Mouse (Mus musculus) large intestine, adult 2 months (tissue): Measurements from ENCODE around the gene Trpm5. TPM values are rescaled to one million over a fixed set of nuclear protein-coding genes. Genes with fewer than 3 reads are reported as not detected.

Experiments
- DNase-seq: peaks from one replicate; pipeline ENCODE4 v3.0.0-alpha.2; 2012; ENCODE audit warnings: low read depth, low spot score
- WGBS: fragments of 180-500 bp; shearing (Covaris S2); methylation state at CpG from one replicate; pipeline ENCODE4 v1.1.7; 2018; 5-methylcytosine and 5-hydroxymethylcytosine counted together
- polyA plus RNA-seq: library from polyadenylated mRNA; depleted of rRNA; stranded (reverse); fragments of >200 nt; gene quantifications from 2 replicates; pipeline ENCODE4 v1.2.3, GENCODE M21; 2012

The Trpm5 gene
- polyA plus RNA-seq, 1 experiment, result 6.5 TPM

DNA sequence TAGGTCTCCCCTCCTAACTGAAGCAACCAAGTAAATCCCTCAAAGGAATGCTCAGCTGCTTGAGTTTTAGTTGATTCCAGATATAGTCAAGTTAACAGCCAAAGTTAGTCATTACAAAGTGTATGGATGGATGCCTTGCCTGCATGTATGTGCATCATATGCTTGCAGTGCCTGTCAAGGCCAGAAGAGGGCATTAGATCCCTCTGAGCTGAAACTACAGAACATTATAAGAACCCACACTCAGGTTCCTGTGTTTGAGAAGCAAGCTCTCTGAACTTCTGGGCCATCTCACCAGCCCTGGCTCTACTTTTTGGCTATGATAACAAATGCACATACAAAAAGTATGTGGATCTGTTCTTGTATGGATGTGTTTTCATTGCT, 49.6 kb downstream of the Trpm5 start:
- no peak for DNase-seq

DNA sequence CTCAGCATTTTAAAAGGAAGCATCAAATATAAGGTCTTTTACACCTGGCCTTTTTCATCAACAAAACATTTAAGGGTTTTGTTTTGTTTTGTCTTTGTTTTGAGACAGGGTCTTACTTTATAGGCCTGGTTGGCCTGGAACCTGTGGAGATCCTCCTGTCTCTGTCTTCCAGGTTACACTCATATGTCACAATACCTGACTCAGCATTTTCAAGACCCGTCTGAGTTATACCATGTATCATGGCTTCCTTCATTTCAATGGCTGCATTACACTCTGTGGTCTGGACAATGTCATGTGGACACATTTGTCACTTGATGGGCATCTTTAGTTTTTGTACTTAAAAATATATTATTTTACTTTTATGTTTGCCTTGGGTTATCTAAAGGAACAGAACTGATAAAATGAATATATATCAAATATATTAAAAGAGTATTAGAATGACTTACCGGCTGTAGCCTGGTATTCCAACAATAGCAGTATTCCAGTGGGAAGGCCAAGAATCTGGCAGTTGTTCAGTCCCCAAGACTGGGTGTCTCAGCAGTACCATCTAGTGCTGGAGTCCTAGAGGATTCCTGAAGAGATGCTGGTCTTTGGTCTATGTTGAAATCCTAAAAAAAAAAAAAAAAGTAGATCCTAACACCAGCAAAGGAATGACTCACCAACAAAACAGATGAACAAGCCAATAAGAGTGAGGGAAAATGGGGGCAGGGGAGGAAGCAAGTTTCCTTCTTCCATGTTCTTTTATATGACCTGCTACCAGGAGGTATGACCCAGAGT, 50.2 kb downstream of the Trpm5 start:
- DNase-seq, result no peak
- 95% methylated on average over 2 of the region's 2 CpGs for WGBS

GRCm38 (mm10) chr7:143042897-143043300, 51.5 kb downstream of the Trpm5 start:
- 88% methylated on average over 3 of the region's 3 CpGs for WGBS
- no peak for DNase-seq

GRCm38 (mm10) chr7:143042089-143042488, 52.4 kb downstream of the Trpm5 start:
- no peak for DNase-seq

DNA sequence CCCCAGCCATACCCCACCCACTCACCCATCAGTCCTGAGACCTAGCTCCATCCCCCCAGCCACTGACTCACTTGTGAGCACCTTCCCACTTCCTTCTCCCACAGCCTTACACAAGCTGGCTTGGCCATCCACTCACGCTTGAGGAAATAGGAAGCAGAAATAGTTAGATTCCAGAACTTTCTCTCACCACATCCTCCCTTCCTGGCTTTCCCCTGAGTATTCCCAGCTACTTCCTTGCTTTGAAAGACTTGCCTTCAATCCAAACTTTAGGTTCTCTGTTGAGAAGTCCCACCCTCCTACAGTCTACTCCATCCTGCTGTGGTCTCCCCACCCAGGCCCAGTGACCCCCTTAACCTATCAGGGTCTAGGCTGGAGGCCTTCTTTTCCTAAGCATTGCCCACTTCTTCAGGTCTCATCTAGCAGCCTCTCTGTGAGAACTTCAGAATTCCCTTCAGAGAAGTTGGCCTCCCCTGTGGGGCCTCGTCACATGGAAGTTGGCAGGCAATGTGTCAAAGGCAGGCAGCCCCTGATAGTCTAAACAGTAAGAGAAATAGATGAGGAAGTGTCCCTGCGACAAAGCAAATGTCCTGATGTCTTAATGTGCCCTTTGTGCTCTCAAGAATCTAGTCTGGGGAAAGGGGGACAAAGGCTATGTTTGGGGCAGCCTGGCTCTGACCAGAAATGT, 53.2 kb downstream of the Trpm5 start:
- DNase-seq, result no peak
- WGBS, result 64% methylated on average over 3 of the region's 3 CpGs

More at GRCm38 (mm10) chr7:143042089-143042488, 52.4 kb downstream of the Trpm5 start:
- WGBS, result 73% methylated on average over 3 of the region's 3 CpGs

DNA sequence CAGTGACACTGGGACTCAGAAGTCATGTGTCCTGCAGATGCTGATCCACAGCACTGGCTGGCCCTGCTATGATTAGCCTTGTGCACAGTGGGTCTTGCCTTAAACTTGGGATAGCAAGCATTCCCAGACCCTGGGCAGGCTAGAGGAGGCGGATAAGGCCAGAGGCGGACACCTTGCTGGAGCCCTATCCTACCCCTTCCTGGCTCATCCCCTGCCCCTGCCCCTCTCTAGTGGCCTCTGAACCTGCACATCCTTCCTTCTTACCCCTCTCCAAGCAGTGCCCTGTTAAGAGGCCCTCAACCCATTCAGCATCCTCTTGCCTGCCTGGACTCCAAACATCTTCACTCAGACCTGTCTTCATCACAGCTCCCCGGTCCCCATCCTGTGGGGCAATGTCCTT, 53.9 kb downstream of the Trpm5 start:
- no peak for DNase-seq
- WGBS, result 92% methylated on average over 3 of the region's 3 CpGs

GRCm38 (mm10) chr7:143038174-143038931, 56.1 kb downstream of the Trpm5 start:
- WGBS, result 95% methylated on average over 3 of the region's 3 CpGs
- DNase-seq, result no peak

GRCm38 (mm10) chr7:143037306-143037705, 57.1 kb downstream of the Trpm5 start:
- no peak for DNase-seq
- 94% methylated on average over 4 of the region's 4 CpGs for WGBS

GRCm38 (mm10) chr7:143036787-143037186, 57.7 kb downstream of the Trpm5 start:
- no peak for DNase-seq
- WGBS, result 80% methylated on average over 3 of the region's 3 CpGs

- 77% methylated on average over 8 of the region's 8 CpGs for WGBS
- no peak for DNase-seq
Observed at GRCm38 (mm10) chr7:143034519-143035450, 59.7 kb downstream of the Trpm5 start.

- WGBS, result 93% methylated on average over 2 of the region's 2 CpGs
- DNase-seq, result no peak
Observed at GRCm38 (mm10) chr7:143034112-143034511, 60.3 kb downstream of the Trpm5 start.

GRCm38 (mm10) chr7:143033581-143033980, 60.9 kb downstream of the Trpm5 start:
- DNase-seq, result no peak

DNA sequence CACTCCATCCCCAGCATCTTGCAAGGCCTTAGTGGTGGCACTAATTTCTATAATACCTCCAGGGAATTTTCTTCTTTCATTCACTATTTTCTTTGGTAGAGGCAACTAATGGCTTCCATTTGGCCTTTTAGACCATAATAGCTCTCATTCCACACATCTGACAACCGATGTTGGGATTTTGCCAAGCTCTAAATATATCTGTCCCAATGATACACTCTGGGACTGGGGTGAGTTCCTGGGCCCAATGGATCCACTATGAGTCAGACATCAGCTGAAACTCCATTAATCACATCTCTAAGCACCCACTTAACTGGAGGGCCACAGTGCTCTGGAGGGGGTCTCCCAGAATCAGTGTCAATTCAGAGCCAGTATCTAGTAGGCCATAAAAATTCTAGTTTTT, 62.6 kb downstream of the Trpm5 start:
- WGBS, result 67% methylated on average over 1 of the region's 1 CpGs
- DNase-seq, result no peak

More at GRCm38 (mm10) chr7:143033581-143033980, 60.9 kb downstream of the Trpm5 start:
- 87% methylated on average over 4 of the region's 4 CpGs for whole genome bisulfite sequencing

DNA sequence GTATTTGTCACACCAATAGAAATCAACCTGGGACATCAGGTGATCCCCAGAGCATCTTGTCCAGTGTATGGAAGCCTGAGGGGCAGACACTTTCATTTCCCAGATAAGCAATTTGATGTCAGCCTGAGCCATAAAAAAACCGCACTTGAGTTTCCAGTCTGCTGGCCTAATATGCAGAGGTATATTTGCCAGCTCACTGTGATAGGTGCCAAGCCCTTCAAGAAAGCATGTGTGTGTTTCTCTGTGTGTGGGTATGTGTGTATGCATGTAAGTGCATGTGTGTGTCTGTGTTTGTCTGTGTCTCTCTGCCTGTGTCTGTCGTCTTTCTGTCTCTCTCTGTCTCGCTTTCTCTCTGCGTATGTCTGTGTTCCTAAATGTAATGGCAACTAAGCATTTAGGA, 67.2 kb downstream of the Trpm5 start:
- DNase-seq, result no peak
- 78% methylated on average over 4 of the region's 4 CpGs for WGBS

- DNase-seq, result no peak
- WGBS, result 75% methylated on average over 3 of the region's 3 CpGs
Observed at GRCm38 (mm10) chr7:143025496-143025895, 68.9 kb downstream of the Trpm5 start.

DNA sequence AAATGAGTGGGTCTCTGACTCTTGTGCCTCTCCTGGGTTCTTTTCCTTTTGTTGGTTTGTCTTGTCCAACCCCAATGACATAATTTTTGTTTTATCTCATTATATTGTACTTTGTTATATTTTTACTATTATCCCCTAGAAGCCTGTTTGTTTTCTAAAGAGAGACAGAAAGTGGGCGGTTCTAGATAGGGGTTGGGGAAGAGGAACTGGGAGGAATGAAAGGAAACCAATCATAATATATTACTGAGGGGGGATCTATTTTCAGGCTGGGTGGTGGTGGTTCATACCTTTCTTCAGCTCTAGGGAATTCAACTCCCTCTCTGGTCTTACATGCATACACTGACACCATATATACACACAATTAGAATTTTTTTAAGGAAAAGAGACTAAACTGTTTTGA, 70.1 kb downstream of the Trpm5 start:
- WGBS, result 76% methylated on average over 1 of the region's 1 CpGs
- DNase-seq, result no peak

DNA sequence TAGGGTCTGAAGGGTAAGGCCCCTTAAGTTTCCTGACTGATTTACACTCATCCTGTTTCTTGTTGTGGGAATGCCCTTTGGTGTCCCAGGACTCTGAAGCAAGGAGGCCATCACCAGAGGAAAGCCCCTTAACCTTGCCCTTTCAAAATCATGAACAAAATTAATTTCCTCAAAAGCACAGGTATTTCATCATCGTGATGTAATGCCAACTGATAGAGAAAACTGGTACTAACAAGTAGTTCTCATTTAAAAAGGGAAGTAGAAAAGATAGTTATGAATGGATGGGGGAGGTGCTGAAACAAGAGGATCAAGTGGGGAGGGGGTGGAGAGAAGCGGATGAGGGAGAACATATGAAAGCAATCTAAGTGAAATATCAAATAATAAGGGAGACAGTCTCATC, 70.9 kb downstream of the Trpm5 start:
- 84% methylated on average over 2 of the region's 2 CpGs for WGBS
- no peak for DNase-seq

GRCm38 (mm10) chr7:143021356-143022164, 72.9 kb downstream of the Trpm5 start:
- 53% methylated on average over 5 of the region's 5 CpGs for WGBS
- DNase-seq, result no peak

DNA sequence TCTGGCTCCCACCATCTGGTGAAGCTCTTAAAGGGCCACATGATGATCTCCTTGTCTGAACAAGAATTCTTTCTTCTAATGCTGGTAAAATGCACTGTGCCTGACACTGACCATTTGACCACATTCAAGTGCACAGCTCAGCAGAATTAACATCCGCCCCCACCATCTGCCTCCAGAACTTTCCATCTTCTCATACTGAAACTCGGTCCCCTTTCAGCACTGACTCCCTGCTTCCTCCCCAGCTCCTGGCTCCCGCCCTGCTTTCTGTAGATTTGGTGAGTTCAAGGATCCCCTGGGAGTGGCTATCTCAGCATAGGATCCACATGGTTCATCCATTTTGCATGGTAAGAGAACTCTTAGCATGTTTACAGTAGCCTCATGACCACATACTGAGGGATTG, 73.7 kb downstream of the Trpm5 start:
- DNase-seq, result no peak
- 89% methylated on average over 3 of the region's 3 CpGs for WGBS
